Comparison of ENCODE assay signal across 11 mouse cellular contexts in genomic region chr15:6579769-6580261, GRCm38 (mm10). TPM values are rescaled to one million over a fixed set of nuclear protein-coding genes. Genes with fewer than 3 reads are reported as not detected.
DNase-seq lines count a peak whose midpoint lies in the region; ATAC-seq and TF ChIP-seq lines count a peak whose summit lies in the region.
"Had no signal": no experiment of that assay in that cellular context is flagged by ENCODE, and none has a peak within 500 bp of the region (broad histone marks: within the 10 kb centered on the region; RNA-seq: fewer than 3 reads in every experiment).

No protein-coding gene starts in this region.

- WGBS in kidney, postnatal 0 days, result 69% methylated on average over 11 of the region's 11 CpGs
- 57% methylated on average over 11 of the region's 11 CpGs for WGBS in embryonic facial prominence, embryonic 15.5 days
- 74% methylated on average over 11 of the region's 11 CpGs for WGBS in lung, embryonic 15.5 days

- no peak for DNase-seq in kidney, postnatal 0 days (ENCODE audit: low spot score)
- no peak for DNase-seq in kidney, postnatal 10 days
- DNase-seq in thymus, postnatal 0 days (ENCODE audit: low spot score), result peak; percentile 79
- no peak for DNase-seq in frontal cortex, postnatal 14 days (ENCODE audit: low spot score in 2 of 2)
- no peak for DNase-seq in c-Kit-positive CD71-positive TER-119-positive erythroid progenitor cells, embryonic 14.5 days (ENCODE audit: low spot score)
- no peak for DNase-seq in layer of hippocampus, postnatal 14 days (ENCODE audit: low spot score in 2 of 2)
- DNase-seq: kidney, adult 9 months; retina, postnatal 1 day had no signal

- TF ChIP-seq CTCF in kidney, postnatal 0 days (IDR thresholded peaks at IDR 0.05; ENCODE audit: low read depth), result no peak

- no peaks in the 10 kb centered on the region for H3K4me1 ChIP-seq in kidney, postnatal 0 days (replicated peaks; ENCODE audit: insufficient read depth, low read length)
- H3K4me1 ChIP-seq in embryonic facial prominence, embryonic 15.5 days, result 0 out of 2 replicates have a peak, but pooled peaks cover 6% of the 10 kb centered on the region
- H3K4me1 ChIP-seq in lung, embryonic 15.5 days, result peaks cover 10% of the 10 kb centered on the region; the same call in 1 of the 2 replicates
- H3K4me1 ChIP-seq: midbrain, embryonic 12.5 days had no signal

- no peak overlapping the region for H3K4me3 ChIP-seq in kidney, postnatal 0 days (replicated peaks; ENCODE audit: low read depth, low read length)
- no peak overlapping the region for H3K4me3 ChIP-seq in embryonic facial prominence, embryonic 15.5 days (replicated peaks)
- H3K4me3 ChIP-seq in lung, embryonic 15.5 days, result peak overlapping the region; percentile 24; the same call in 1 of the 2 replicates
- H3K4me3 ChIP-seq: midbrain, embryonic 12.5 days had no signal

- H3K9ac ChIP-seq in kidney, postnatal 0 days (ENCODE audit: low read depth, low read length), result no peak overlapping the region
- H3K9ac ChIP-seq in embryonic facial prominence, embryonic 15.5 days, result no peak overlapping the region
- H3K9ac ChIP-seq in lung, embryonic 15.5 days, result no peak overlapping the region
- H3K9ac ChIP-seq: midbrain, embryonic 12.5 days had no signal

- H3K27me3 ChIP-seq in kidney, postnatal 0 days (ENCODE audit: insufficient read depth, low read length), result no peaks in the 10 kb centered on the region
- no peaks in the 10 kb centered on the region for H3K27me3 ChIP-seq in embryonic facial prominence, embryonic 15.5 days
- no peaks in the 10 kb centered on the region for H3K27me3 ChIP-seq in lung, embryonic 15.5 days
- H3K27me3 ChIP-seq: midbrain, embryonic 12.5 days had no signal

- H3K4me2 ChIP-seq in kidney, postnatal 0 days (ENCODE audit: low read length), result 0 out of 2 replicates have a peak overlapping the region, but pooled peaks have one; percentile 31
- H3K4me2 ChIP-seq in embryonic facial prominence, embryonic 15.5 days (replicated peaks), result 0 out of 2 replicates have a peak overlapping the region, but pooled peaks have one; percentile 8
- H3K4me2 ChIP-seq in lung, embryonic 15.5 days, result peak overlapping the region; percentile 51
- H3K4me2 ChIP-seq: midbrain, embryonic 12.5 days had no signal

- H3K36me3 ChIP-seq in kidney, postnatal 0 days (ENCODE audit: insufficient read depth, low read length), result no peaks in the 10 kb centered on the region
- H3K36me3 ChIP-seq in embryonic facial prominence, embryonic 15.5 days, result no peaks in the 10 kb centered on the region
- H3K36me3 ChIP-seq in lung, embryonic 15.5 days, result no peaks in the 10 kb centered on the region
- H3K36me3 ChIP-seq: midbrain, embryonic 12.5 days had no signal

- ATAC-seq in kidney, postnatal 0 days (replicated peaks; ENCODE audit: low FRiP score, low read depth), result no peak
- ATAC-seq in embryonic facial prominence, embryonic 15.5 days (ENCODE audit: insufficient number of reproducible peaks, low FRiP score, low TSS enrichment, low read depth), result peak; percentile 29; the same call in 1 of the 2 replicates
- no peak for ATAC-seq in lung, embryonic 15.5 days (ENCODE audit: borderline replicate concordance, extremely low read depth, low FRiP score, low TSS enrichment)

- no peaks in the 10 kb centered on the region for H3K9me3 ChIP-seq in kidney, postnatal 0 days (replicated peaks; ENCODE audit: low read length)
- no peaks in the 10 kb centered on the region for H3K9me3 ChIP-seq in embryonic facial prominence, embryonic 15.5 days (replicated peaks)
- H3K9me3 ChIP-seq in lung, embryonic 15.5 days, result no peaks in the 10 kb centered on the region
- H3K9me3 ChIP-seq: midbrain, embryonic 12.5 days had no signal

- no peak overlapping the region for H3K27ac ChIP-seq in kidney, postnatal 0 days
- peak overlapping the region; percentile 49; the same call in 1 of the 2 replicates for H3K27ac ChIP-seq in embryonic facial prominence, embryonic 15.5 days (replicated peaks)
- no peak overlapping the region for H3K27ac ChIP-seq in lung, embryonic 15.5 days
- H3K27ac ChIP-seq: midbrain, embryonic 12.5 days had no signal

RNA-seq across cellular contexts. Expression of gene Fyb, which starts 57.2 kb away (rescaled TPM):
- polyA plus RNA-seq in kidney, postnatal 0 days (2015; fragmentation: Nextera tagmentation; extraction: Ambion mirVana), result 4.3 and 4.8 TPM in 2 replicates
- polyA plus RNA-seq in embryonic facial prominence, embryonic 15.5 days (2015; fragmentation: Nextera tagmentation; extraction: Ambion mirVana), result 10.8 and 12.5 TPM in 2 replicates
- polyA plus RNA-seq in lung, embryonic 15.5 days (2015; fragmentation: Nextera tagmentation; extraction: Ambion mirVana), result 6.9 and 7.8 TPM in 2 replicates
- polyA plus RNA-seq in thymus, postnatal 0 days (2015; fragmentation: Nextera tagmentation; extraction: Ambion mirVana), result 209 and 242 TPM in 2 replicates
- total RNA-seq in layer of hippocampus, postnatal 14 days (2021), result 10 to 100 TPM in 1 of 2 experiments, 1 to 10 TPM in 1; 9.3 to 13.6 TPM

Comparison
In these comparisons a context has a peak if more than half of its experiments do, and no peak if none do; other contexts are left out.
1. RNA of gene Fyb, which starts 57.2 kb away (polyA plus RNA-seq): 209 to 242 TPM in thymus, postnatal 0 days; 10.8 to 12.5 TPM in embryonic facial prominence, embryonic 15.5 days, 6.9 to 7.8 TPM in lung, embryonic 15.5 days and 4.3 to 4.8 TPM in kidney, postnatal 0 days; every median in the first group is over 10 times any median in the second.
2. Peak in every context shown above with its lines, with median percentiles within 50 percentile points of each other: H3K4me2 ChIP-seq.